26 mouse cellular contexts compared by ENCODE assay signal in genomic region chr3:86959088-86959487, GRCm38 (mm10). TPM values are rescaled to one million over a fixed set of nuclear protein-coding genes. Genes with fewer than 3 reads are reported as not detected.
DNase-seq lines count a peak whose midpoint lies in the region; ATAC-seq and TF ChIP-seq lines count a peak whose summit lies in the region.
"Had no signal": no experiment of that assay in that cellular context is flagged by ENCODE, and none has a peak within 500 bp of the region (broad histone marks: within the 10 kb centered on the region; RNA-seq: fewer than 3 reads in every experiment).

No protein-coding gene starts in this region.

- H3K36me3 ChIP-seq in CH12.LX (replicated peaks in 1 of 2; ENCODE audit: control insufficient read depth in 1 of 2, insufficient read depth in 1 of 2, low read length in 1 of 2) = no peaks in the 10 kb centered on the region
- no peaks in the 10 kb centered on the region for H3K36me3 ChIP-seq in splenic B cell, adult 2 months (ENCODE audit: control insufficient read depth, insufficient read depth, low read length, poor library complexity, severe bottlenecking)
- H3K36me3 ChIP-seq: embryonic facial prominence, embryonic 13.5 days; embryonic facial prominence, embryonic 15.5 days; forebrain, embryonic 10.5 days; forebrain, embryonic 12.5 days; G1E had no signal

- no peaks in the 10 kb centered on the region for H3K9me3 ChIP-seq in CH12.LX (replicated peaks; ENCODE audit: low read length)
- H3K9me3 ChIP-seq: embryonic facial prominence, embryonic 13.5 days; embryonic facial prominence, embryonic 15.5 days; G1E had no signal

- H3K79me2 ChIP-seq in CH12.LX (replicated peaks; ENCODE audit: control insufficient read depth, extremely low read depth, insufficient read depth, poor library complexity, severe bottlenecking) = no peaks in the 10 kb centered on the region

- no peak for TF ChIP-seq EP300 in CH12.LX (IDR thresholded peaks at IDR 0.05; ENCODE audit: low read length)

- TF ChIP-seq POLR2A in CH12.LX (IDR thresholded peaks at IDR 0.05; ENCODE audit: low read depth, low read length) = no peak

- TF ChIP-seq RAD21 in CH12.LX (IDR thresholded peaks at IDR 0.05; ENCODE audit: low read depth, low read length) = no peak

- H3K27ac ChIP-seq in CH12.LX (ENCODE audit: insufficient read depth, low read depth) = no peak overlapping the region
- H3K27ac ChIP-seq: embryonic facial prominence, embryonic 13.5 days; embryonic facial prominence, embryonic 15.5 days; forebrain, embryonic 10.5 days; forebrain, embryonic 12.5 days had no signal

- no peaks in the 10 kb centered on the region for H3K27me3 ChIP-seq in CH12.LX (replicated peaks)
- H3K27me3 ChIP-seq in splenic B cell, adult 2 months (ENCODE audit: control insufficient read depth, insufficient read depth, low read length, poor library complexity, severe bottlenecking) = no peaks in the 10 kb centered on the region
- H3K27me3 ChIP-seq: embryonic facial prominence, embryonic 13.5 days; embryonic facial prominence, embryonic 15.5 days; forebrain, embryonic 12.5 days had no signal

- DNase-seq in spleen, postnatal 36 days (ENCODE audit: low spot score in 2 of 2) = peak; percentile 12 to 17
- no peak for DNase-seq in spleen, postnatal 10 days (ENCODE audit: low spot score in 2 of 2)
- peak; percentile 30 for DNase-seq in CH12.LX (ENCODE audit: extremely low read depth)
- DNase-seq in splenic B cell, adult 2 months (ENCODE audit: low read depth, low spot score) = peak; percentile 69
- no peak for DNase-seq in T-cell, adult 2 months (ENCODE audit: low spot score)
- DNase-seq: adrenal gland, adult 2 months; adrenal gland, postnatal 10 days; adrenal gland, postnatal 25 days; cerebellum, adult 11 months; cerebellum, adult 18-20 months; cerebellum, adult 8-10 months; cerebellum, adult 9-11 months; cerebellum, postnatal 14 days; cerebellum, postnatal 36 days; embryo, embryonic 11 days had no signal

- H3K4me3 ChIP-seq in CH12.LX (replicated peaks in 1 of 3; ENCODE audit: low read depth in 2 of 3, low read length in 2 of 3, poor library complexity in 1 of 3) = no peak overlapping the region
- H3K4me3 ChIP-seq: embryonic facial prominence, embryonic 13.5 days; embryonic facial prominence, embryonic 15.5 days; erythroblast, embryonic 14.5 days; forebrain, embryonic 10.5 days; forebrain, embryonic 12.5 days had no signal

- dilution Hi-C loops in CH12.LX (cut with MboI; ENCODE audit: extremely low pct_ligation_motif_present, extremely low pct_unique_long_range_greater_than_20kb, low sequenced_read_pairs) = no loop called here

- peaks cover 3 to 32% of the 10 kb centered on the region in 2 experiments; a peak in 3 of 4 replicates for H3K4me1 ChIP-seq in CH12.LX (ENCODE audit: control insufficient read depth in 1 of 2, insufficient read depth in 2 of 2)
- H3K4me1 ChIP-seq: embryonic facial prominence, embryonic 13.5 days; embryonic facial prominence, embryonic 15.5 days; forebrain, embryonic 12.5 days had no signal

- no peak overlapping the region for H3K4me2 ChIP-seq in CH12.LX (ENCODE audit: insufficient read depth, low read depth, poor library complexity, severe bottlenecking)
- H3K4me2 ChIP-seq: embryonic facial prominence, embryonic 13.5 days; embryonic facial prominence, embryonic 15.5 days; forebrain, embryonic 12.5 days had no signal

- in situ Hi-C loops in CH12.LX (cut with MboI; ENCODE audit: low pct_ligation_motif_present, low pct_unique_long_range_greater_than_20kb, low sequenced_read_pairs) = no loop called here

- no peak for TF ChIP-seq CTCF in CH12.LX (conservative IDR thresholded peaks at IDR 0.05 in 1 of 2, IDR thresholded peaks at IDR 0.05 in 1 of 2; ENCODE audit: low read depth in 2 of 2, low read length in 2 of 2)

- ATAC-seq in granulocyte monocyte progenitor cell, adult 5-6 weeks (replicated peaks; ENCODE audit: poor library complexity, severe bottlenecking) = peak; percentile 58
- ATAC-seq in monocyte, adult 5-6 weeks (replicated peaks; ENCODE audit: insufficient number of reproducible peaks, low FRiP score, low TSS enrichment, poor library complexity, severe bottlenecking) = no peak
- ATAC-seq: forebrain, embryonic 14.5 days; forebrain, embryonic 16.5 days; Patski had no signal

- no peak overlapping the region for H3K9ac ChIP-seq in CH12.LX (ENCODE audit: insufficient read depth, low read depth)
- H3K9ac ChIP-seq: embryonic facial prominence, embryonic 13.5 days; embryonic facial prominence, embryonic 15.5 days; forebrain, embryonic 12.5 days had no signal

TF ChIP-seq in CH12.LX, 34 proteins besides CTCF, POLR2A, EP300 and RAD21:
- TF ChIP-seq BHLHE40 (IDR thresholded peaks at IDR 0.05; ENCODE audit: low read depth, low read length) (0 out of 2 replicates have a peak, but pooled peaks have one; percentile 29), KAT2A (IDR thresholded peaks at IDR 0.05; ENCODE audit: insufficient replicate concordance, low read length) (no peak)

RNA-seq across cellular contexts. Expression of gene Dclk2, which starts 38.4 kb away (rescaled TPM):
- total RNA-seq in CH12.LX (2012; rRNA removed) (0.71 and 0.93 TPM in 2 replicates), CH12.LX (2014; rRNA removed) (0.84 and 1.0 TPM in 2 replicates)
- 2.0 and 2.5 TPM in 2 replicates for polyA plus RNA-seq in CH12.LX (2012; ENCODE audit: insufficient read length, low read depth)
- 0.62 and 1.6 TPM in 2 replicates for total RNA-seq in granulocyte monocyte progenitor cell, adult 5-6 weeks (2014; fragmentation: Nextera tagmentation)
- total RNA-seq in granulocyte monocyte progenitor cell, adult 5-6 weeks (2017) = under 0.01 and 0.30 TPM in 2 replicates
- total RNA-seq in monocyte, adult 5-6 weeks (2017) = 0.43 to 3.5 TPM (median 1.6 TPM) in 3 replicates
- polyA plus RNA-seq: G1E had no signal

RNA-seq across cellular contexts. Expression of gene Cd1d1, which starts 40.2 kb away (rescaled TPM):
- 2.4 and 3.0 TPM in 2 replicates for total RNA-seq in CH12.LX (2012; rRNA removed)
- 5.9 and 6.3 TPM in 2 replicates for total RNA-seq in CH12.LX (2014; rRNA removed)
- polyA plus RNA-seq in CH12.LX (2012; ENCODE audit: insufficient read length, low read depth) = 6.8 and 7.1 TPM in 2 replicates
- 25.6 and 38.4 TPM in 2 replicates for total RNA-seq in granulocyte monocyte progenitor cell, adult 5-6 weeks (2014; fragmentation: Nextera tagmentation)
- total RNA-seq in granulocyte monocyte progenitor cell, adult 5-6 weeks (2017) = 18.6 and 18.7 TPM in 2 replicates
- total RNA-seq in monocyte, adult 5-6 weeks (2017) = 14.4 to 31.8 TPM (median 31.4 TPM) in 3 replicates
- polyA plus RNA-seq: erythroblast, embryonic 14.5 days; G1E had no signal

Comparison
In these comparisons a context has a peak if more than half of its experiments do, and no peak if none do; other contexts are left out.
1. DNase-seq: peak in spleen, postnatal 36 days (2 of 2), CH12.LX (single experiment) and splenic B cell, adult 2 months (single experiment); none in spleen, postnatal 10 days (0 of 2) and T-cell, adult 2 months (single experiment).